10 mouse cellular contexts compared by ENCODE assay signal in genomic region chr4:148985541-148986476, GRCm38 (mm10).
DNase-seq lines count a peak whose midpoint lies in the region; ATAC-seq and TF ChIP-seq lines count a peak whose summit lies in the region.
"Had no signal": no experiment of that assay in that cellular context is flagged by ENCODE, and none has a peak within 500 bp of the region (broad histone marks: within the 10 kb centered on the region; RNA-seq: fewer than 3 reads in every experiment).

No protein-coding gene starts in this region.

- no peaks in the 10 kb centered on the region for H3K36me3 ChIP-seq in forebrain, embryonic 11.5 days (ENCODE audit: control insufficient read depth, insufficient read depth, low read length)
- no peaks in the 10 kb centered on the region for H3K36me3 ChIP-seq in forebrain, embryonic 15.5 days
- peaks cover 13% of the 10 kb centered on the region for H3K36me3 ChIP-seq in lung, embryonic 14.5 days (ENCODE audit: insufficient read depth)
- H3K36me3 ChIP-seq in hindbrain, embryonic 16.5 days (ENCODE audit: control insufficient read depth, insufficient read depth, low read length): no peaks in the 10 kb centered on the region
- H3K36me3 ChIP-seq in neural tube, embryonic 13.5 days: no peaks in the 10 kb centered on the region

- H3K9me3 ChIP-seq in forebrain, embryonic 11.5 days (ENCODE audit: control insufficient read depth, low read length): no peaks in the 10 kb centered on the region
- H3K9me3 ChIP-seq in forebrain, embryonic 15.5 days: no peaks in the 10 kb centered on the region
- no peaks in the 10 kb centered on the region for H3K9me3 ChIP-seq in lung, embryonic 14.5 days (ENCODE audit: low read depth, low read length)
- no peaks in the 10 kb centered on the region for H3K9me3 ChIP-seq in hindbrain, embryonic 16.5 days (ENCODE audit: control insufficient read depth, low read length)
- no peaks in the 10 kb centered on the region for H3K9me3 ChIP-seq in neural tube, embryonic 13.5 days

- WGBS in forebrain, embryonic 11.5 days: 62% methylated on average over 24 of the region's 24 CpGs
- WGBS in forebrain, embryonic 15.5 days: 59% methylated on average over 24 of the region's 24 CpGs
- 32% methylated on average over 24 of the region's 24 CpGs for WGBS in lung, embryonic 14.5 days
- WGBS in hindbrain, embryonic 16.5 days: 40% methylated on average over 24 of the region's 24 CpGs
- 47% methylated on average over 24 of the region's 24 CpGs for WGBS in neural tube, embryonic 13.5 days

- no peak overlapping the region for H3K4me2 ChIP-seq in forebrain, embryonic 11.5 days (ENCODE audit: low read depth, low read length, severe bottlenecking)
- no peak overlapping the region for H3K4me2 ChIP-seq in forebrain, embryonic 15.5 days (replicated peaks)
- H3K4me2 ChIP-seq in lung, embryonic 14.5 days: 0 out of 2 replicates have a peak overlapping the region, but pooled peaks have one; percentile 1
- H3K4me2 ChIP-seq in hindbrain, embryonic 16.5 days (ENCODE audit: low read length): no peak overlapping the region
- 0 out of 2 replicates have a peak overlapping the region, but pooled peaks have one; percentile 9 for H3K4me2 ChIP-seq in neural tube, embryonic 13.5 days

- DNase-seq in forebrain, embryonic 11.5 days (ENCODE audit: low spot score): peak; percentile 45
- DNase-seq in lung, embryonic 14.5 days: peak; percentile 69
- no peak for DNase-seq in lung, adult 18-20 months
- DNase-seq in urinary bladder, postnatal 4 days (ENCODE audit: low spot score in 2 of 2): no peak
- DNase-seq in retina, postnatal 1 day: no peak
- DNase-seq: thymus, postnatal 14 days had no signal

- peaks cover 13% of the 10 kb centered on the region; the same call in 1 of the 2 replicates for H3K4me1 ChIP-seq in forebrain, embryonic 11.5 days (replicated peaks; ENCODE audit: control insufficient read depth, insufficient read depth, low read length)
- peaks cover 26% of the 10 kb centered on the region for H3K4me1 ChIP-seq in forebrain, embryonic 15.5 days
- H3K4me1 ChIP-seq in lung, embryonic 14.5 days (ENCODE audit: insufficient read depth): peaks cover 10% of the 10 kb centered on the region
- peaks cover 32% of the 10 kb centered on the region for H3K4me1 ChIP-seq in hindbrain, embryonic 16.5 days (ENCODE audit: control insufficient read depth, insufficient read depth, low read depth, low read length)
- peaks cover 91% of the 10 kb centered on the region for H3K4me1 ChIP-seq in neural tube, embryonic 13.5 days (replicated peaks)

- no peak for ATAC-seq in forebrain, embryonic 11.5 days (replicated peaks; ENCODE audit: low FRiP score)
- ATAC-seq in forebrain, embryonic 15.5 days (replicated peaks): no peak
- ATAC-seq in lung, embryonic 14.5 days (ENCODE audit: insufficient read depth): peak; percentile 36; the same call in 1 of the 2 replicates
- ATAC-seq in hindbrain, embryonic 16.5 days: no peak
- no peak for ATAC-seq in neural tube, embryonic 13.5 days (ENCODE audit: low read depth)

- no peak for TF ChIP-seq CTCF in lung, embryonic 14.5 days (IDR thresholded peaks at IDR 0.05; ENCODE audit: low read depth)

- no peak overlapping the region for H3K27ac ChIP-seq in forebrain, embryonic 11.5 days (ENCODE audit: low read depth, low read length)
- no peak overlapping the region for H3K27ac ChIP-seq in forebrain, embryonic 15.5 days (replicated peaks)
- peak overlapping the region; percentile 10; the same call in 1 of the 2 replicates for H3K27ac ChIP-seq in lung, embryonic 14.5 days (ENCODE audit: low read depth)
- H3K27ac ChIP-seq in hindbrain, embryonic 16.5 days (ENCODE audit: low read depth, low read length): peak overlapping the region; percentile 58
- H3K27ac ChIP-seq in neural tube, embryonic 13.5 days (replicated peaks): peak overlapping the region; percentile 81
- H3K27ac ChIP-seq: liver, embryonic 14.5 days had no signal

- H3K27me3 ChIP-seq in forebrain, embryonic 11.5 days (ENCODE audit: control insufficient read depth, insufficient read depth, low read length): no peaks in the 10 kb centered on the region
- no peaks in the 10 kb centered on the region for H3K27me3 ChIP-seq in forebrain, embryonic 15.5 days
- no peaks in the 10 kb centered on the region for H3K27me3 ChIP-seq in lung, embryonic 14.5 days (ENCODE audit: insufficient read depth, low read length)
- H3K27me3 ChIP-seq in hindbrain, embryonic 16.5 days (replicated peaks; ENCODE audit: control insufficient read depth, insufficient read depth, low read length): no peaks in the 10 kb centered on the region
- H3K27me3 ChIP-seq in neural tube, embryonic 13.5 days: no peaks in the 10 kb centered on the region

- H3K9ac ChIP-seq in forebrain, embryonic 11.5 days (ENCODE audit: low read length): no peak overlapping the region
- H3K9ac ChIP-seq in forebrain, embryonic 15.5 days (replicated peaks): no peak overlapping the region
- H3K9ac ChIP-seq in lung, embryonic 14.5 days: no peak overlapping the region
- H3K9ac ChIP-seq in hindbrain, embryonic 16.5 days (ENCODE audit: low read depth, low read length): no peak overlapping the region
- H3K9ac ChIP-seq in neural tube, embryonic 13.5 days: peak overlapping the region; percentile 39
- H3K9ac ChIP-seq: liver, embryonic 14.5 days had no signal

- no peak overlapping the region for H3K4me3 ChIP-seq in forebrain, embryonic 11.5 days (ENCODE audit: low read depth, low read length)
- H3K4me3 ChIP-seq in forebrain, embryonic 15.5 days: no peak overlapping the region
- no peak overlapping the region for H3K4me3 ChIP-seq in lung, embryonic 14.5 days (ENCODE audit: low read depth, low read length)
- H3K4me3 ChIP-seq in hindbrain, embryonic 16.5 days (ENCODE audit: low read length): no peak overlapping the region
- no peak overlapping the region for H3K4me3 ChIP-seq in neural tube, embryonic 13.5 days

Comparison
In these comparisons a context has a peak if more than half of its experiments do, and no peak if none do; other contexts are left out.
1. DNase-seq: peak in forebrain, embryonic 11.5 days (single experiment) and lung, embryonic 14.5 days (single experiment); none in lung, adult 18-20 months (0 of 2), urinary bladder, postnatal 4 days (0 of 2) and retina, postnatal 1 day (single experiment).
2. H3K27ac ChIP-seq: peak in lung, embryonic 14.5 days (single experiment), hindbrain, embryonic 16.5 days (single experiment) and neural tube, embryonic 13.5 days (single experiment); none in forebrain, embryonic 11.5 days (single experiment) and forebrain, embryonic 15.5 days (single experiment).
3. H3K4me2 ChIP-seq: peak in lung, embryonic 14.5 days (single experiment) and neural tube, embryonic 13.5 days (single experiment); none in forebrain, embryonic 11.5 days (single experiment), forebrain, embryonic 15.5 days (single experiment) and hindbrain, embryonic 16.5 days (single experiment).